Mouse (Mus musculus) macrophage (primary cell): ENCODE results near the gene Frzb. TPM values are rescaled to one million over a fixed set of nuclear protein-coding genes. Genes with fewer than 3 reads are reported as not detected.

Source experiments
- H3K27ac ChIP-seq: fragments of 350-480 bp; formaldehyde crosslinking; 2 replicates; pipeline ENCODE4 v1.9.0; 2021
- H3K36me3 ChIP-seq: fragments of 350-480 bp; formaldehyde crosslinking; 2 replicates; pipeline ENCODE4 v1.9.0; 2021; ENCODE audit errors: inconsistent target
- H3K4me3 ChIP-seq: fragments of 350-480 bp; formaldehyde crosslinking; 2 replicates; pipeline ENCODE4 v1.9.0; 2021; ENCODE audit errors: inconsistent target
- H3K79me2 ChIP-seq: fragments of 350-480 bp; formaldehyde crosslinking; 2 replicates; pipeline ENCODE4 v1.9.0; 2021; ENCODE audit errors: inconsistent target
- WGBS: methylation state at CpG from one replicate; pipeline ENCODE4 v1.1.7; 2026; ENCODE audit warnings: inconsistent platforms; ENCODE audit not compliant: missing documents; 5-methylcytosine and 5-hydroxymethylcytosine counted together
- polyA plus RNA-seq: library from polyadenylated mRNA; stranded (reverse); fragments of 250-400 nt; gene quantifications from 3 replicates; pipeline ENCODE4 v1.2.4, GENCODE M21; 2018; ENCODE audit warnings: inconsistent platforms

Gene Frzb
- polyA plus RNA-seq, 1 experiment from 2014 or later = not detected

DNA sequence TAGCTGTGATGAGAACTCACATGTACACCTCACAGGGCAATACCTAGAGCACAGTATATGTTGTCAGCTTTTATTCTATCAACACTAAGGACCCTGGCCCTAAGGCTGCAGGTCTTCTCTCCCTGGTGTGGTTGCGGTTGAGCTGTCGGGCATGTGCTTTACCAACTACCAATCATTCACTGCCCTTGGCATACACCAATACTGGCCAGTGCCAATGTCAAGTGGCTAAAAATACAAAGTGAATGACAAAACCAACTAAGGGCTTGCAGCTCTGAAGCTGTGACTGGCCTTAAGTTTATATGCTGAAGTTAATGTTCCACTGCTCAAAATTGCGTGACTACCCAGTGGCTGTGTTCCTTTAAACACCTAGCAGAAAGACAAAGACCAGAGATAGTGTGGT, 6.0 kb downstream of the Frzb start:
- Histone ChIP-seq H3K4me3 (no peak overlapping the region), H3K79me2 (no peaks in the 10 kb centered on the region), H3K36me3 (no peaks in the 10 kb centered on the region), H3K27ac (no peak overlapping the region)
- WGBS = 96% methylated on average over 3 of the region's 3 CpGs

DNA sequence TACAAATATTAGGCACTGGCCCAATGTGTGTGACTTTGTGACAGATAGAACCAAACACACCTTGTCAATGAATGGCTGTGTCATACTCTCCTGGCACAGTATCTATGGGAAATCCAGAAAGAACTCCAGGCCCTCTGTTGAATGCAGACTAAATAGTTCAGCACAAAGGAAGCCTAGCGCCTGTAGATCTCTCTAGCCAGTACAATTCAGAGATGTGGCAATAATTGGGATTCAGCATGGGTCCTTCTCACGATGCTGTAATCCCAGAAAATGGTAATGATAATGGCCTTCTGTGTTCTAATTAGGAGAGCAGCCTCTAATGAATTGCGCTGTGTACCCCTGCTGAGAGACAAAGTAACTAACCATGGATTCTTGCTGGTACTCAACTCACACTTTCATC, 8.6 kb downstream of the Frzb start:
- Histone ChIP-seq H3K4me3 (no peak overlapping the region), H3K36me3 (no peaks in the 10 kb centered on the region), H3K27ac (no peak overlapping the region), H3K79me2 (no peaks in the 10 kb centered on the region)
- 94% methylated on average over 3 of the region's 3 CpGs for WGBS

DNA sequence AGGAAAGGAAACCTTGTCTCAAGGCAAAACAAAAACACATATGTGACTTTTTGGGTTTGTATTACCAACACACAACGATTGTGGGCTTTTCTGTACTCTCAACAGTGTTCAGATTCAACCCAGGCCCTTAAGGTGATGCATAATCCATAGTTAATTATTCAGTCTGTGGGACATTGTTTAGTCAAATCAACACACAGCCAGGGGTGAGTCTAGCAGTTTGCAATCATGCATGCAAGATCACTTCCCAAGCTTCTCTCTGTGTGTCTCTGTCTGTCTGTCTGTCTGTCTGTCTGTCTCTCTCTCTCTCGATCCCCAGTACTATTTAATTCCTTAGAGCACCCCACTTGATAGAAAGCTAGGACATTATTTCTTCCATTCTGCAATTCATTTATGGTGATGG, 10.0 kb downstream of the Frzb start:
- Histone ChIP-seq H3K79me2 (no peaks in the 10 kb centered on the region), H3K27ac (no peak overlapping the region), H3K36me3 (no peaks in the 10 kb centered on the region), H3K4me3 (no peak overlapping the region)
- WGBS = 70% methylated on average over 2 of the region's 2 CpGs

DNA sequence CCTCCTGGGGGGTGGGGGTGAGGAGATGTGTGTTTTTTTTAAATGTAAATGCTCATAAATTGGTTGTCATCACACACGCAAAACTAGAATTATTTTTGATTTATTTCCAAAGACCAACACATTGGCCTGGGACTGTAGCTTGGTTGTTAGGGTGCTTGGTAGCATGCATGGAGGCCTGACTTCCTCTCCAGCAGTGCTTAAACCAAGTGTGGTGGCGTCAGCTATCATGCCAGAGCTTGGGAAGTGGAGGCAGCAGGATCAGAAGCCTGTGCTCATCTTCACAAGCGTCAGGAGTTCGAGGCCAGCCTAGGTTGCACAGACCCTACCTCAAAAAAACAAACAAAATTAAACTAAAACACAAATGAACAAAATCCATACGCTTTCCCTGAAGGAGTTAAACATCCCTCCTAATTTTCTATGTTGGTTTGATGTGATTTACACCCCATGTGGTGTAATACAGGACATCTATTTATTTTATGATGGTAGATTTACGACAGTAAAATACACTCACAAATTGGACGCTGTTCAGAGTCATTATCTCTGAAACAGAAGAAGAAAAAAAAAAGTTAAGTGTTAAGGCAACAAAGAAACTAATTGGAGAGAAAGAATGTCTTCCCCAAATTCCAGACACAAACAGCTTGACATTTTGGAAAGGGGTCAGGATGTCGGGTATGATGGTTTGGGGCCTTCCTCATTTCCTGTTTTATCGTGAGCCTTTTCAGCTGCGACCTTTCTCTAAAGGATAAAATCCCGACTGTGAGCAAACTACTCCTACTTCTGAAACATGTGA, 12.4 kb downstream of the Frzb start:
- WGBS = 80% methylated on average over 11 of the region's 11 CpGs
- no peaks in the 10 kb centered on the region for H3K36me3 ChIP-seq
- no peak overlapping the region for H3K4me3 ChIP-seq
- no peak overlapping the region for H3K27ac ChIP-seq
- no peaks in the 10 kb centered on the region for H3K79me2 ChIP-seq

DNA sequence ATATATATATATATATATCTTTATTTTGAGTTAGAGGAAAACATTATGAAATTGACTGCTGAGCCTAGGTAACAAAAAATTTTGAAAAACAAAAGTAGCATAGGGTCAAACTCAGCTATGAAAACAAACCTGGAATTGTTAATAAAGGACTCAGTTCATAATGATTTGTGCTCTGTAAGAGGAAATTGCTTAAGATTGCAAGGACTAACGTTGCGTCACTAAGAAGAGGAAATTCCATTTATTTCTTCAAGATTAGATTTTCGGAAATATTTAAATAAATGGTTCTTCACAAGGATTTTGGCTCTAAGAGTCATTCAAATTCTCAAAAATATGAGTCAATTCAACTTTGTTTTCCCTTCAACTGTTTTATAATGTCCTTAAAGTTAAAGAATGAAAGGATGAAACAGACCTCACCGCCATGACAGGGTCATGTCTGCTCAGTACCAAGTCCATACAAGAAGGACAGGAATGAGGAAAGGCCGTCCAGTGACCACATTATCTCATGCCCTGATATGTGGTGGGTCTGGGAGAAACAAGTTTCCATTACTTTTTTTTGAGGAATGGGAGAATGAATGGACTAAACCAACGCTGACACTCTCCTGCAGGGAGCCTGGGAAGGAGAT, 14.1 kb downstream of the Frzb start:
- no peaks in the 10 kb centered on the region for H3K79me2 ChIP-seq
- no peak overlapping the region for H3K27ac ChIP-seq
- no peak overlapping the region for H3K4me3 ChIP-seq
- WGBS = 59% methylated on average over 6 of the region's 6 CpGs
- H3K36me3 ChIP-seq = no peaks in the 10 kb centered on the region

DNA sequence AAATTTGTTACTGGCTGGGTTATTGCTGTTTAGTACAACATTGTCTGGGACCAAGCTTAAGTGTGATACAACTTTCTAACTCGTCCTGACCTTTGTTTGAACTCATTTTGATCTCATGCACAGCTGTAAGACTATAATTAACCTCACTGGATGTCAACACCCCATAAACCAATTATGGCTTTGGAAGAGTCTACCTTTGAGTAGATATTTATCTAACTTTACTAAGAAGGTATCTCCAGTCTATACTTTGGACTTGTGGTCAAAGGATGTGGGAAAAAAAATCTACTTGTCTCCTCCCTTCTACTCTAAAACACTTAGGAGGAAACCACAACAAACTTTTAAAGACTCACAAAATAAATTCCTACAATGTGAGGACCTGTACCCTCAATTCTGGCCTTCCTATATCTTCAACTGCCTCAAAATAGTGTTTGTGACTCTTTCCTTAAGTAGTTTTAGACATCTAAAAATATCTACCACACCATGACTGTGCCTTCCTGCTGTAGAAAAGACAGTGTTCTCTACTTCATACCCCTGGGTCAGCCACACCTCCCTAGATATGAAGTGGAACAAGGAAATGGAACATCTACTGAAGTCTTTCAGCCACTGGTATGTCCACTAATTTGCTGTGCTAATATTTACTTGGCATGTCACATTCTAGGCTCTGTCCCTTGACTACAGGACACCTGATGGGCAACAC, 16.9 kb downstream of the Frzb start:
- no peak overlapping the region for H3K27ac ChIP-seq
- 60% methylated on average over 1 of the region's 1 CpGs for WGBS
- H3K36me3 ChIP-seq = no peaks in the 10 kb centered on the region
- no peaks in the 10 kb centered on the region for H3K79me2 ChIP-seq
- no peak overlapping the region for H3K4me3 ChIP-seq

DNA sequence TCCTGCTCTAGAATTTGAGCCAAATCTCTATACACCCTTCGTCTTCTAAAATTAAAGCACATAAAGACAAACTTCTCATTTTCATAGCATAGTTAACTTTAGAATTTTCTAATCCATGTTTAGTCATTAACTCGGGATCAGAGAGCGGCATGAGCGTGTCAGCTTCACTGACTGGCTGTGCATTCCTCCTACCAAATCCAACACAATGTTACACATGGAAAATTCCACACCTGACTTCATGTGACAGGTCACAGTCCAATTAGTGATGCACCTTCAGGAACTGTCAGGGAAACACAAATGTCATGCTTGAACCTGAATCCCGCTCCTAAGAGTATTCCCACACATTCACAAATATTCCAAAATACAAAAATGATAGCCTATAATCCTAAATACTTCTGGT, 24.3 kb downstream of the Frzb start:
- H3K79me2 ChIP-seq = no peaks in the 10 kb centered on the region
- 100% methylated on average over 5 of the region's 5 CpGs for WGBS
- no peak overlapping the region for H3K4me3 ChIP-seq
- H3K36me3 ChIP-seq = no peaks in the 10 kb centered on the region
- H3K27ac ChIP-seq = no peak overlapping the region

DNA sequence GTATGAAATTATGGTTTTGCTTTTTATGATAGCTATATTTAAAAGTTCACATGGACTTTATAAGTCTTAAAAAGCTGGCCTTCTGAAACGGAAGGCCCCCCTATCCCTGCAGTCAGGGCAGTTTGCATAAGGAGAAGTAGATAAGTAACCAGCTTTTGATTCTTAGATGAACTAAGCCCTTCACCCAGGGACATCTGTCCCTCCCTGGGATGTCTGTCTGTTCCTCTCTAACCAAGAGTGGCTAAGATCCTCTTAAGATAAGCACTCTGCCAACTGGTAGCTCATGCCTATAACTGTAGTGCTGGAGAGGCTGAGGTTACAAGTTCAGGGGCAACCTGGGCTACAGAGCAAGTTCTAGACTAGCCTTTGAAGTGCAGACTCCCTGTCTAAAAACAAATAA, 25.4 kb downstream of the Frzb start:
- no peak overlapping the region for H3K27ac ChIP-seq
- no peaks in the 10 kb centered on the region for H3K79me2 ChIP-seq
- H3K36me3 ChIP-seq = no peaks in the 10 kb centered on the region
- H3K4me3 ChIP-seq = no peak overlapping the region
- 25% methylated on average over 1 of the region's 1 CpGs for WGBS

DNA sequence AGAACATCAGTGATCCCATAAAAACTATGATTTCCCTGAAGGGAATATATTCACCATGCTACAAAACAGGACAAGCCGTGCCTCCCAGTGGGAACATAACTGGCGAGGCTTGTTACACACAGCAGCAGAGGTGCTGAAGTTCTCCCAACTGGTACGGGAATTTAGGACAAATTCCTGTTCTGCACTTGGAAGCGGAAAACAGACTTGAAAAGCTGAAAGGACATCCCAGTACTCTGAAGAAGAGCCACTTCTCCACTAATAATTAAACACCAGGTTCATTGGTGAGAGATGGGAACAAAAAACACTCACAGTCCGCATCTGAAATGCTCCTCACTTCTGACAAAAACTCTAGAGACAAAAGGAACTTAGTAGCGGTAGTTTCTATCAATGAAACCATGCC, 31.1 kb downstream of the Frzb start:
- Histone ChIP-seq H3K4me3 (no peak overlapping the region), H3K36me3 (no peaks in the 10 kb centered on the region), H3K79me2 (no peaks in the 10 kb centered on the region), H3K27ac (no peak overlapping the region)
- WGBS = 95% methylated on average over 6 of the region's 6 CpGs

DNA sequence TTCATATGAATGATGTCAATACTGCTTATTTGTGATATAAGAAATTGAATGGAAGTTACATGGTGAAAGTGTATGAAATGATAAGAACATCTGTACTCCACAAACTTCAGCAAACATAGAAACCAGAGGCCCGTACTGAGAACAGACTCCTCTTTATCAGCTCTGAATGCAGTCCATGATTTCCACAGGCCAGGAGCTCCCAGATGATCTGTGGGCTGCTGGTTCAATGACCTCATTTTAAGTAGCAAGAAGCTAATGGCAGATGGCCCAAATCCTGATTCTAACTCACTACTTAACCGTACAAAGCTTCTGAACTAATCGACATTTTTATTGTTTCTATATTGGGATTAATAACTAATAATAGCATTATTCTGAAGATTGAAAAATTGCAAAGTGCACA, 33.0 kb downstream of the Frzb start:
- WGBS = 94% methylated on average over 3 of the region's 3 CpGs
- Histone ChIP-seq H3K4me3 (no peak overlapping the region), H3K27ac (no peak overlapping the region), H3K79me2 (no peaks in the 10 kb centered on the region), H3K36me3 (no peaks in the 10 kb centered on the region)

DNA sequence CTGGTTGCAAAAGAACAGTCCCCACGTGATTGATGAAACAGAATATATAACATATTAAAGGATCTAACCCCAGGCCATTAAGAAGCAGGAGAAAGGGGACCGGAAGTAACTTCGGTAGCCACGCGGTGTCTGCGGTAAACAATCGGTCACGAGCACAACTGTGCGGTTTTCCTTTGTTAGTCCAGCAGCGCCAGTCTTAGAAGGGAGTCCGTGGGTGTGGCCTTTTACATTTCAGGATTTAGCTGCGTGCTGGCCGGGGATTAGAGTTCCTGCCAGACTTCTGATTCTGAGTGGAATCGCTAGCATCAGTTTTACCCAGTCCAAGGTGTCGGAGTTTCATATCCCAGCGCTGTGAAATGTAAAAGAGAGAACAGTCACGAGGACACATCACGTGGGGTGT, 34.3 kb downstream of the Frzb start:
- Histone ChIP-seq H3K4me3 (no peak overlapping the region), H3K27ac (no peak overlapping the region), H3K79me2 (no peaks in the 10 kb centered on the region), H3K36me3 (no peaks in the 10 kb centered on the region)
- 83% methylated on average over 18 of the region's 18 CpGs for WGBS

DNA sequence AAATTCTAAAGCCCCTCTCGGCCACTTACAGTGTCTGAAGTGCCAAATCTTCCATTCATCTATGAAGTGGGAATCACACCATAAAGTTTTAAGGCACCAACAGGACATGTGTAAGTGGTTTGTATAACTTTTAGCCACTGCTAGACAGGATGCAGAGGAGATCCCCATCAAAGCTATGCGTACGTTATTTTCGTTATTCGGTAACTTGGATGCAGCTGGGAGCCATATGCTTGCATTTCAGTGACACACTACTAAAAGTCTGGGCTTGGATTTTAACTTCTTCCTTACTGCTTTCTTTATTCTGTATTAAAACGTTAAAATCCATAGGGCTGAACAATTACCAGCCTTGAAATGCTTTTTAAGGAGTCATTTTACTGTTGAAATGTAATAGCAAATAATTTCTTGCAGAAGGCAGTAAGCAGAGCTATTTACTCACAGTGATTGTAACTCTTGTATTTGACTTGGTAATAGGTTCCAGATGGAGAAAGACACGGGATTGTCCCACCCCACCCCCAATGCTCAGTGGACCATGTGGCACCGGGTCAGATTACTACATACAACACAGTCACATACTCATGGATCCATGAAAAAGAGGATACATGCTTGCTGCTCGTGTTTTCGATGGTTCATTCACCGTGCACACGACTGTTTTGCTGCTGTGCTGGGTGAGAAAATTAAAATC, 37.4 kb downstream of the Frzb start:
- H3K27ac ChIP-seq = no peak overlapping the region
- H3K36me3 ChIP-seq = no peaks in the 10 kb centered on the region
- H3K79me2 ChIP-seq = no peaks in the 10 kb centered on the region
- WGBS = 90% methylated on average over 12 of the region's 12 CpGs
- no peak overlapping the region for H3K4me3 ChIP-seq

DNA sequence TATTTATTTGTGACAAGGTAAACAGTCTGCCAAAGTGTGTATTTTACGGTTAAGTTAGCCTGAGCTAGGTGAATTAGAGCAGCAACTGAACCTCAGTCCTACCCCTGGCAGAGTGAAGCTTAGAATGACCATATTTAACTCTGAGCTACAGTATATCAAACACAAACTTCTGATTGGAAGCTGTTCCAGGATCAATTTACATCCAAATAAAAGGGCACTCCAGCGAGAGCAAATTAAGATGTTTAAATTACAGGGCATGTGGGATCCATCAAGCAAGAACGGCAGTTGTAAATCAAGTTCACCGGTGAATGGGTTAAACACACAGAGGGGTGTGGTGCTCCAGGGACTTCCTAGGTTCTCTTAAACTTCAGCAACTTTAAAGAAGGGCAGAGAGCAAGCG, 42.7 kb downstream of the Frzb start:
- Histone ChIP-seq H3K79me2 (no peaks in the 10 kb centered on the region), H3K27ac (no peak overlapping the region), H3K4me3 (no peak overlapping the region), H3K36me3 (no peaks in the 10 kb centered on the region)
- 54% methylated on average over 5 of the region's 5 CpGs for WGBS

DNA sequence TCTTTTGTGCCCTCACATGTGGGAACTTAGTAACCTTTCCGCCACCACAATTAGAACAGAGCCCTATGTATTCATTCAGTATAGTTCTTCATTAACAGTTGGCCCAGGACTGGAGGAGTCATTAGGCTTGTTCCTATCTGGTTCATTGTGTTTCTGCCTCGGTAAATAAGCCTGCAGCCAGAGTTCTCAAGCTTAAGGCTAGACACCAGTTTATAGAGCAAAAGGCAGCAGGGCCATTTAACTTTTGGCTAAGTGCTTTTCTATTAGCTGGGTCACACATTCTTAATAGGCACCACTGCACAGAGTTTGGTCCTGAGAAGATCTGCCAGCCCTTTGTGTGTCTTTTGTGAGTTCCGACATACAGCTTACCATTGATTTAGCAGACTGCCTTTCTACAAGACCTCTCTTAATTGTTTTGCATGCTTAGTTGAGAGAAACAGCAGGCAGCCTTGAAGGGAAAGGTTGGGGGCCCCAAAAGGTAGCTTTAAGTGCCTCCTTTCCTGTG, 48.8 kb downstream of the Frzb start:
- WGBS = 64% methylated on average over 3 of the region's 3 CpGs
- no peaks in the 10 kb centered on the region for H3K36me3 ChIP-seq
- H3K27ac ChIP-seq = no peak overlapping the region
- no peaks in the 10 kb centered on the region for H3K79me2 ChIP-seq
- no peak overlapping the region for H3K4me3 ChIP-seq

DNA sequence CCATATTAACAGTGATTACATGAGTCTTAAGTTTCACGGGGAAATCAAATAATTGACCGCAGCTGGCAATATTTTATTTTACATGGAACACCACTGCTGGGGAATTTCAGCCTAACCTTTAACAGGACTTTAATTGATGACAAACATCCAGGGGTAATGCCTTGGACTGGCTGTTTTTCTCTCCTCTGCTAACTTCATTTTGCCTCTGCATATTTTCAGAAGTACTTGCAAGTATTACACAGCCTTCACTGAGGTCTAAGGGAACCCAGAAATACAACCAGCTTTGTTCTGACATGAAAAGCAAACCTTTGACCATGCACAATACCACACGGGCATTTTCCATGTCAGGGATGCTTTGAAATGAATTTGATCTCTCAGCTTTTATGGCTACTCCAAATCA, 50.6 kb downstream of the Frzb start:
- WGBS = 81% methylated on average over 3 of the region's 3 CpGs
- Histone ChIP-seq H3K4me3 (no peak overlapping the region), H3K36me3 (no peaks in the 10 kb centered on the region), H3K79me2 (no peaks in the 10 kb centered on the region), H3K27ac (no peak overlapping the region)
